Mouse (Mus musculus) lung, adult 2 months (tissue): ENCODE results near the gene Osbpl8.

Experiments
- CTCF ChIP-seq: fragments of 200-500 bp; IDR thresholded peaks from 2 replicates; pipeline ENCODE4 v1.5.1; 2011; ENCODE audit warnings: mild to moderate bottlenecking, low read length, control low read depth; ENCODE audit not compliant: insufficient read depth
- POLR2A ChIP-seq: fragments of 200-500 bp; IDR thresholded peaks from 2 replicates; pipeline ENCODE4 v1.6.1; 2011; ENCODE audit warnings: low read depth, mild to moderate bottlenecking, control low read depth, low read length, borderline replicate concordance; ENCODE audit errors: extremely low read depth

DNA sequence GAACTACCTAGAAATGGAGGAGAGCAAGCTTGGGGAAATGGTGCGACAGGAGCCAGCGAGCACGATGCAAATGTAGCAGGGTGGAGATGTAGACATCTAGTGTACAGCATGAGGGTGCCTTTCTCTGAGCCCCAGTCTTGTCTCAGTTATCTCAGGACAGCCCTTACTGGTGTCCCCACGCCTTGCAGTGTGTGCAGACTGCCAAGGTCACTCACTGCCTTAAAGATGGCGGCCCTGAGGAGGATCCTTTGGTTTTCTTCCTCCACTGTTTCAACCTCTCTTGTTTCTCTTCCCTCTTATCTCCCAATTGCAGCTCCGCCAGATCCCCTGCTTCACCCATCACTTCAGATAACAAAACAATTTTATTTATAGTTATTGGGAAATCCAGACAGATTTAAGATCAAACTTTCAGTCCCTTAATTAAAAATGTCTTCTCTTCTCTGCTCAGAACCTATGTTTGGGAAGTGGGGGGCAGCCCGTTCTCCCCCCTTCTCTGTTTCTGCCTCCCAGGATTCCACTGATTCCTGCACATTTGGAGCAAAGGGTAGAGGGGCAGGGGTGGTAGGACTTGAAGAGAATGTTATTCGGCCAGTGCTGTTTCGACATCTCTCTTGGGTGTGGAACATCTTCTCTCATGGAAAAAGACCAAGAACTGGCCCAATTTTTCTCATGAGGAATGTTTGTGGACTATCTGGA, 154.4 kb downstream of the Osbpl8 start:
- TF ChIP-seq CTCF, result no peak
- TF ChIP-seq POLR2A, result no peak
